Mouse (Mus musculus) forebrain, embryonic 14.5 days (tissue): ENCODE results near the gene Maml3. TPM values are rescaled to one million over a fixed set of nuclear protein-coding genes. Genes with fewer than 3 reads are reported as not detected.

Experiments used
- ATAC-seq: fragments of 200-750 bp; cut with Nextera tagmentation; 2 replicates; pipeline ENCODE4 v1.8.0; 2017; ENCODE audit warnings: mild to moderate bottlenecking, moderate library complexity
- DNase-seq: peaks from one replicate; pipeline ENCODE4 v3.0.0-alpha.2; 2015; ENCODE audit warnings: low spot score
- H3K27ac ChIP-seq: fragments of 300-500 bp; sonication (generic); 2 replicates; pipeline ENCODE4 v1.5.1; 2014; ENCODE audit warnings: low read depth, mild to moderate bottlenecking, control low read depth, low read length, moderate library complexity
- H3K27me3 ChIP-seq: fragments of 300-500 bp; sonication (generic); replicated peaks from 2 replicates; pipeline ENCODE4 v1.6.1; 2014; ENCODE audit warnings: low read length, control low read depth, mixed read lengths; ENCODE audit not compliant: control insufficient read depth, insufficient read depth
- H3K36me3 ChIP-seq: fragments of 300-500 bp; sonication (generic); 2 replicates; pipeline ENCODE4 v1.6.1; 2014; ENCODE audit warnings: low read length, control low read depth; ENCODE audit not compliant: control insufficient read depth, insufficient read depth
- H3K4me1 ChIP-seq: fragments of 300-500 bp; sonication (generic); 2 replicates; pipeline ENCODE4 v1.6.1; 2014; ENCODE audit warnings: antibody characterized with exemption, low read length, control low read depth; ENCODE audit not compliant: control insufficient read depth, insufficient read depth
- H3K4me2 ChIP-seq: fragments of 300-500 bp; sonication (generic); 2 replicates; pipeline ENCODE4 v1.6.1; 2014; ENCODE audit warnings: mild to moderate bottlenecking, control low read depth, low read length
- H3K4me3 ChIP-seq: fragments of 300-500 bp; sonication (generic); 2 replicates; pipeline ENCODE4 v1.5.1; 2014; ENCODE audit warnings: low read depth, low read length, control low read depth
- H3K9ac ChIP-seq: fragments of 300-500 bp; sonication (generic); 2 replicates; pipeline ENCODE4 v1.6.1; 2014; ENCODE audit warnings: mild to moderate bottlenecking, low read length, control low read depth, moderate library complexity
- H3K9me3 ChIP-seq: fragments of 300-500 bp; sonication (generic); replicated peaks from 2 replicates; pipeline ENCODE4 v1.6.1; 2016; ENCODE audit warnings: low read length, control low read depth, mixed read lengths; ENCODE audit not compliant: control insufficient read depth
- WGBS: fragments of 180-500 bp; shearing (Covaris S2); extraction: QIAGEN DNeasy Blood & Tissue Kit; methylation state at CpG from one replicate; pipeline ENCODE4 v1.1.7; 2014; 5-methylcytosine and 5-hydroxymethylcytosine counted together
- polyA plus RNA-seq: library from polyadenylated mRNA; unstranded; fragments of >200 nt; fragmentation: Nextera tagmentation; extraction: Ambion mirVana; gene quantifications from 2 replicates; pipeline ENCODE4 v1.2.1, GENCODE M21; 2014

Gene Maml3
- polyA plus RNA-seq, 1 experiment from 2014 or later: 4.2 TPM

- ATAC-seq: peak; percentile 40; the same call in 1 of the 2 replicates
- Histone ChIP-seq H3K36me3 (no peaks in the 10 kb centered on the region), H3K4me2 (no peak overlapping the region), H3K9me3 (no peaks in the 10 kb centered on the region), H3K9ac (no peak overlapping the region), H3K27me3 (no peaks in the 10 kb centered on the region), H3K27ac (no peak overlapping the region), H3K4me1 (peaks cover 8% of the 10 kb centered on the region), H3K4me3 (no peak overlapping the region)
- peak; percentile 52 for DNase-seq
- WGBS: 45% methylated on average over 9 of the region's 9 CpGs
These were observed 332.8 kb downstream of the Maml3 start for GRCm38 (mm10) chr3:51771839-51772630.

GRCm38 (mm10) chr3:51769196-51769595, 335.7 kb downstream of the Maml3 start:
- Histone ChIP-seq H3K9ac (no peak overlapping the region), H3K36me3 (no peaks in the 10 kb centered on the region), H3K27me3 (no peaks in the 10 kb centered on the region), H3K4me2 (no peak overlapping the region), H3K4me1 (peaks cover 8% of the 10 kb centered on the region), H3K27ac (no peak overlapping the region), H3K4me3 (no peak overlapping the region), H3K9me3 (no peaks in the 10 kb centered on the region)
- ATAC-seq (no peak), DNase-seq (no peak)
- 92% methylated on average over 6 of the region's 6 CpGs for WGBS

- H3K27me3 ChIP-seq: no peaks in the 10 kb centered on the region
- no peak for DNase-seq
- no peak overlapping the region for H3K4me3 ChIP-seq
- H3K9ac ChIP-seq: no peak overlapping the region
- H3K4me2 ChIP-seq: no peak overlapping the region
- no peak for ATAC-seq
- no peaks in the 10 kb centered on the region for H3K9me3 ChIP-seq
- no peaks in the 10 kb centered on the region for H3K36me3 ChIP-seq
- WGBS: 85% methylated on average over 12 of the region's 12 CpGs
- H3K4me1 ChIP-seq: peaks cover 3% of the 10 kb centered on the region
- H3K27ac ChIP-seq: no peak overlapping the region
These were observed 339.5 kb downstream of the Maml3 start for GRCm38 (mm10) chr3:51765220-51765923.

- Histone ChIP-seq H3K4me1 (peaks cover 3% of the 10 kb centered on the region), H3K4me2 (no peak overlapping the region), H3K36me3 (no peaks in the 10 kb centered on the region), H3K27ac (no peak overlapping the region), H3K27me3 (no peaks in the 10 kb centered on the region), H3K9ac (no peak overlapping the region), H3K4me3 (no peak overlapping the region), H3K9me3 (no peaks in the 10 kb centered on the region)
- DNase-seq: no peak
- ATAC-seq: no peak
- 88% methylated on average over 3 of the region's 3 CpGs for WGBS
These were observed 340.7 kb downstream of the Maml3 start for GRCm38 (mm10) chr3:51764175-51764574.

- H3K4me3 ChIP-seq: no peak overlapping the region
- 89% methylated on average over 10 of the region's 10 CpGs for WGBS
- 0 out of 2 replicates have a peak, but pooled peaks have one; percentile 15 for ATAC-seq
These were observed 342.0 kb downstream of the Maml3 start for GRCm38 (mm10) chr3:51762900-51763299.

GRCm38 (mm10) chr3:51759534-51759933, 345.3 kb downstream of the Maml3 start:
- H3K27ac ChIP-seq: no peak overlapping the region

More at GRCm38 (mm10) chr3:51762900-51763299, 342.0 kb downstream of the Maml3 start:
- no peaks in the 10 kb centered on the region for H3K9me3 ChIP-seq
- H3K4me2 ChIP-seq: no peak overlapping the region
- peak overlapping the region; percentile 33; the same call in 1 of the 2 replicates for H3K27ac ChIP-seq
- no peaks in the 10 kb centered on the region for H3K27me3 ChIP-seq
- H3K9ac ChIP-seq: no peak overlapping the region
- DNase-seq: no peak
- H3K36me3 ChIP-seq: no peaks in the 10 kb centered on the region
- peaks cover 3% of the 10 kb centered on the region for H3K4me1 ChIP-seq

GRCm38 (mm10) chr3:51757032-51757431, 347.8 kb downstream of the Maml3 start:
- DNase-seq: no peak
- H3K9ac ChIP-seq: no peak overlapping the region
- H3K4me1 ChIP-seq: no peaks in the 10 kb centered on the region
- no peak overlapping the region for H3K27ac ChIP-seq
- no peaks in the 10 kb centered on the region for H3K36me3 ChIP-seq
- no peaks in the 10 kb centered on the region for H3K9me3 ChIP-seq
- H3K27me3 ChIP-seq: no peaks in the 10 kb centered on the region
- no peak overlapping the region for H3K4me3 ChIP-seq
- ATAC-seq: no peak
- H3K4me2 ChIP-seq: no peak overlapping the region
- 93% methylated on average over 5 of the region's 5 CpGs for WGBS

More at GRCm38 (mm10) chr3:51759534-51759933, 345.3 kb downstream of the Maml3 start:
- Histone ChIP-seq H3K9ac (no peak overlapping the region), H3K9me3 (no peaks in the 10 kb centered on the region), H3K4me1 (peaks cover 3% of the 10 kb centered on the region), H3K4me2 (no peak overlapping the region), H3K36me3 (no peaks in the 10 kb centered on the region), H3K27me3 (no peaks in the 10 kb centered on the region), H3K4me3 (no peak overlapping the region)
- no peak for DNase-seq
- no peak for ATAC-seq
- WGBS: 91% methylated on average over 3 of the region's 3 CpGs

- ATAC-seq (no peak), DNase-seq (no peak)
- no peaks in the 10 kb centered on the region for H3K9me3 ChIP-seq
- no peaks in the 10 kb centered on the region for H3K36me3 ChIP-seq
- WGBS: 91% methylated on average over 5 of the region's 5 CpGs
- no peaks in the 10 kb centered on the region for H3K27me3 ChIP-seq
- no peak overlapping the region for H3K27ac ChIP-seq
- H3K4me3 ChIP-seq: no peak overlapping the region
- no peak overlapping the region for H3K4me2 ChIP-seq
- H3K4me1 ChIP-seq: peaks cover 5% of the 10 kb centered on the region
- no peak overlapping the region for H3K9ac ChIP-seq
These were observed 348.6 kb downstream of the Maml3 start for GRCm38 (mm10) chr3:51756283-51756682.

- no peak for ATAC-seq
- WGBS: 85% methylated on average over 5 of the region's 5 CpGs
These were observed 351.6 kb downstream of the Maml3 start for GRCm38 (mm10) chr3:51753262-51753661.

More at GRCm38 (mm10) chr3:51753262-51753661, 351.6 kb downstream of the Maml3 start:
- Histone ChIP-seq H3K4me2 (no peak overlapping the region), H3K9ac (no peak overlapping the region), H3K4me3 (no peak overlapping the region), H3K9me3 (no peaks in the 10 kb centered on the region), H3K4me1 (peaks cover 21% of the 10 kb centered on the region), H3K27me3 (no peaks in the 10 kb centered on the region), H3K27ac (no peak overlapping the region), H3K36me3 (no peaks in the 10 kb centered on the region)
- DNase-seq: no peak
